Mouse (Mus musculus) neural tube, embryonic 12.5 days (tissue): ENCODE results near the gene Apoa2. TPM values are rescaled to one million over a fixed set of nuclear protein-coding genes. Genes with fewer than 3 reads are reported as not detected.
A peak's percentile ranks its signal among the peaks of the same experiment; 100 is the strongest.

ENCODE experiments used
- ATAC-seq: fragments of 200-750 bp; cut with Nextera tagmentation; 2 replicates; pipeline ENCODE4 v1.8.0; 2017; ENCODE audit warnings: low read depth, mild to moderate bottlenecking, moderate TSS enrichment, moderate library complexity; ENCODE audit not compliant: low FRiP score
- H3K27ac ChIP-seq: fragments of 300-500 bp; sonication (generic); 2 replicates; pipeline ENCODE4 v1.5.1; 2016
- H3K27me3 ChIP-seq: fragments of 300-500 bp; sonication (generic); replicated peaks from 2 replicates; pipeline ENCODE4 v1.6.1; 2016; ENCODE audit warnings: mild to moderate bottlenecking
- H3K36me3 ChIP-seq: fragments of 300-500 bp; sonication (generic); 2 replicates; pipeline ENCODE4 v1.6.1; 2016; ENCODE audit warnings: mild to moderate bottlenecking
- H3K4me1 ChIP-seq: fragments of 300-500 bp; sonication (generic); 2 replicates; pipeline ENCODE4 v1.6.1; 2016
- H3K4me2 ChIP-seq: fragments of 300-500 bp; sonication (generic); replicated peaks from 2 replicates; pipeline ENCODE4 v1.6.1; 2016; ENCODE audit warnings: mild to moderate bottlenecking
- H3K4me3 ChIP-seq: fragments of 300-500 bp; sonication (generic); 2 replicates; pipeline ENCODE4 v1.5.1; 2016
- H3K9ac ChIP-seq: fragments of 300-500 bp; sonication (generic); 2 replicates; pipeline ENCODE4 v1.6.1; 2016; ENCODE audit warnings: mild to moderate bottlenecking
- H3K9me3 ChIP-seq: fragments of 300-500 bp; sonication (generic); 2 replicates; pipeline ENCODE4 v1.6.1; 2016; ENCODE audit warnings: mild to moderate bottlenecking
- whole genome bisulfite sequencing: fragments of 180-500 bp; shearing (Covaris S2); methylation state at CpG from one replicate; pipeline ENCODE4 v1.1.7; 2016; 5-methylcytosine and 5-hydroxymethylcytosine counted together
- polyA plus RNA-seq: library from polyadenylated mRNA; unstranded; fragments of >200 nt; fragmentation: Nextera tagmentation; extraction: Ambion mirVana; gene quantifications from 2 replicates; pipeline ENCODE4 v1.2.1, GENCODE M21; 2016

Gene Apoa2
- polyA plus RNA-seq, 1 experiment from 2014 or later = 5.4 TPM

- Histone ChIP-seq H3K27me3 (peaks cover 40% of the 10 kb centered on the region), H3K4me1 (peaks cover 51% of the 10 kb centered on the region), H3K4me3 (peak overlapping the region; percentile 11; the same call in 1 of the 2 replicates), H3K9me3 (no peaks in the 10 kb centered on the region), H3K9ac (0 out of 2 replicates have a peak overlapping the region, but pooled peaks have one; percentile 5), H3K27ac (no peak overlapping the region; the same call in 1 of the 2 replicates), H3K4me2 (peak overlapping the region; percentile 54), H3K36me3 (no peaks in the 10 kb centered on the region)
- ATAC-seq = peak; percentile 39; the same call in 1 of the 2 replicates
- WGBS = 4% methylated on average over 18 of the region's 18 CpGs
Observed at GRCm38 (mm10) chr1:171193093-171193840, 31.6 kb upstream of the Apoa2 start.

GRCm38 (mm10) chr1:171193911-171194830, 30.7 kb upstream of the Apoa2 start:
- H3K9me3 ChIP-seq = no peaks in the 10 kb centered on the region
- peaks cover 40% of the 10 kb centered on the region for H3K27me3 ChIP-seq
- peak overlapping the region; percentile 54 for H3K4me2 ChIP-seq
- 26% methylated on average over 11 of the region's 11 CpGs for WGBS
- no peaks in the 10 kb centered on the region for H3K36me3 ChIP-seq
- no peak for ATAC-seq
- no peak overlapping the region for H3K9ac ChIP-seq
- peaks cover 43% of the 10 kb centered on the region for H3K4me1 ChIP-seq
- no peak overlapping the region for H3K27ac ChIP-seq
- H3K4me3 ChIP-seq = no peak overlapping the region

- Histone ChIP-seq H3K27me3 (peaks cover 40% of the 10 kb centered on the region), H3K4me2 (peak overlapping the region; percentile 93), H3K4me3 (peak overlapping the region; percentile 50), H3K9ac (peak overlapping the region; percentile 51; the same call in 1 of the 2 replicates), H3K4me1 (peaks cover 35% of the 10 kb centered on the region), H3K36me3 (no peaks in the 10 kb centered on the region), H3K27ac (no peak overlapping the region), H3K9me3 (no peaks in the 10 kb centered on the region)
- no peak for ATAC-seq
- 5% methylated on average over 20 of the region's 20 CpGs for WGBS
Observed at GRCm38 (mm10) chr1:171195046-171195822, 29.6 kb upstream of the Apoa2 start.

- H3K27me3 ChIP-seq = peaks cover 40% of the 10 kb centered on the region
- no peaks in the 10 kb centered on the region for H3K9me3 ChIP-seq
- WGBS = under 1% methylated on average over 33 of the region's 33 CpGs
Observed at GRCm38 (mm10) chr1:171195887-171196397, 28.9 kb upstream of the Apoa2 start, which contains the start of gene Pcp4l1. Pcp4l1 (minus strand) TSS chr1:171196268.

DNA sequence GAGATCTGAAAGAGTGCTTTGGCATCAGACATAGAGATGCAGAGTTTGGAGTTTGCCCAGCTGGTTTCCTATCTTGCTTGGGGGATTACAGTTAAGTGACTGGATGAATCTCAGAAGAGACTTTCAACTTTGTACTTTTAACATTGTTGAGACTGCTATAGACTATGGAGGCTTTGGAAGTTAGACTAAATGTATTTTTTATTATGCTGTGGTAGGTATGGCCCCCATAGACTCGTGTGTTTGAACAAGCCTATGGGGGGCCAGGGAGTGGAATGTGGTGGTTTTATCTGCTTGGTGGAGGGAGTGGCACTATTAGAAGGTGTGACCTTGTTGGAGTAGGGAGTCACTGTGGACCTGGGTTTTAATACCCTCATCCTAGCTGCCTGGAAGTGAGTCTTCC, 25.3 kb upstream of the Apoa2 start:
- peaks cover 26% of the 10 kb centered on the region for H3K27me3 ChIP-seq
- WGBS = 47% methylated on average over 1 of the region's 1 CpGs
- ATAC-seq = no peak

More at GRCm38 (mm10) chr1:171195887-171196397, 28.9 kb upstream of the Apoa2 start, which contains the start of gene Pcp4l1:
- Histone ChIP-seq H3K9ac (peak within 1 kb of the TSS; percentile 51), H3K4me3 (peak within 1 kb of the TSS; percentile 50), H3K27ac (no peak within 1 kb of the TSS), H3K4me2 (peak within 1 kb of the TSS; percentile 93), H3K4me1 (peaks cover 35% of the 10 kb centered on the region), H3K36me3 (no peaks in the 10 kb centered on the region)
- peak; percentile 66; the same call in 1 of the 2 replicates for ATAC-seq

GRCm38 (mm10) chr1:171200769-171201168, 24.1 kb upstream of the Apoa2 start:
- H3K36me3 ChIP-seq = no peaks in the 10 kb centered on the region
- no peaks in the 10 kb centered on the region for H3K9me3 ChIP-seq
- no peak for ATAC-seq
- no peak overlapping the region for H3K4me2 ChIP-seq
- H3K4me3 ChIP-seq = no peak overlapping the region
- H3K9ac ChIP-seq = no peak overlapping the region
- H3K27ac ChIP-seq = no peak overlapping the region
- WGBS = 94% methylated on average over 1 of the region's 1 CpGs
- peaks cover 6% of the 10 kb centered on the region for H3K4me1 ChIP-seq
- peaks cover 14% of the 10 kb centered on the region for H3K27me3 ChIP-seq

More for the DNA sequence above, 25.3 kb upstream of the Apoa2 start:
- H3K4me3 ChIP-seq = no peak overlapping the region
- no peak overlapping the region for H3K27ac ChIP-seq
- H3K36me3 ChIP-seq = no peaks in the 10 kb centered on the region
- H3K9me3 ChIP-seq = no peaks in the 10 kb centered on the region
- no peak overlapping the region for H3K4me2 ChIP-seq
- no peak overlapping the region for H3K9ac ChIP-seq
- peaks cover 14% of the 10 kb centered on the region for H3K4me1 ChIP-seq

- ATAC-seq = no peak
- WGBS = 61% methylated on average over 11 of the region's 11 CpGs
Observed at GRCm38 (mm10) chr1:171203471-171204248, 21.2 kb upstream of the Apoa2 start.

GRCm38 (mm10) chr1:171204249-171204644, 20.6 kb upstream of the Apoa2 start:
- no peak overlapping the region for H3K4me2 ChIP-seq
- 74% methylated on average over 7 of the region's 7 CpGs for WGBS
- H3K9me3 ChIP-seq = no peaks in the 10 kb centered on the region
- no peak overlapping the region for H3K9ac ChIP-seq
- H3K36me3 ChIP-seq = no peaks in the 10 kb centered on the region
- ATAC-seq = no peak
- H3K4me1 ChIP-seq = no peaks in the 10 kb centered on the region
- no peak overlapping the region for H3K27ac ChIP-seq
- H3K27me3 ChIP-seq = no peaks in the 10 kb centered on the region
- no peak overlapping the region for H3K4me3 ChIP-seq

More at GRCm38 (mm10) chr1:171203471-171204248, 21.2 kb upstream of the Apoa2 start:
- Histone ChIP-seq H3K4me1 (no peaks in the 10 kb centered on the region), H3K27ac (no peak overlapping the region), H3K4me2 (no peak overlapping the region), H3K9ac (no peak overlapping the region), H3K4me3 (no peak overlapping the region), H3K27me3 (no peaks in the 10 kb centered on the region), H3K36me3 (no peaks in the 10 kb centered on the region), H3K9me3 (no peaks in the 10 kb centered on the region)

GRCm38 (mm10) chr1:171205704-171206493, 19.0 kb upstream of the Apoa2 start:
- H3K4me3 ChIP-seq = no peak overlapping the region
- 67% methylated on average over 6 of the region's 6 CpGs for whole genome bisulfite sequencing
- H3K9ac ChIP-seq = no peak overlapping the region
- no peak overlapping the region for H3K27ac ChIP-seq
- no peak for ATAC-seq
- no peaks in the 10 kb centered on the region for H3K36me3 ChIP-seq
- no peaks in the 10 kb centered on the region for H3K27me3 ChIP-seq
- no peaks in the 10 kb centered on the region for H3K9me3 ChIP-seq
- no peak overlapping the region for H3K4me2 ChIP-seq
- H3K4me1 ChIP-seq = no peaks in the 10 kb centered on the region

GRCm38 (mm10) chr1:171209409-171209808, 15.4 kb upstream of the Apoa2 start:
- ATAC-seq = no peak
- WGBS = 27% methylated on average over 4 of the region's 4 CpGs
- H3K27me3 ChIP-seq = no peaks in the 10 kb centered on the region

More at GRCm38 (mm10) chr1:171209409-171209808, 15.4 kb upstream of the Apoa2 start:
- Histone ChIP-seq H3K4me1 (no peaks in the 10 kb centered on the region), H3K4me2 (no peak overlapping the region), H3K36me3 (no peaks in the 10 kb centered on the region), H3K9ac (no peak overlapping the region), H3K27ac (no peak overlapping the region), H3K4me3 (no peak overlapping the region), H3K9me3 (no peaks in the 10 kb centered on the region)
